Mouse (Mus musculus): Measurements from ENCODE around the gene Gm14443.
"Not testable (repeated sequence)": the region's sequence is repeated elsewhere in the genome, so short reads cannot be mapped to it uniquely, and the experiment has no call there.

DNA sequence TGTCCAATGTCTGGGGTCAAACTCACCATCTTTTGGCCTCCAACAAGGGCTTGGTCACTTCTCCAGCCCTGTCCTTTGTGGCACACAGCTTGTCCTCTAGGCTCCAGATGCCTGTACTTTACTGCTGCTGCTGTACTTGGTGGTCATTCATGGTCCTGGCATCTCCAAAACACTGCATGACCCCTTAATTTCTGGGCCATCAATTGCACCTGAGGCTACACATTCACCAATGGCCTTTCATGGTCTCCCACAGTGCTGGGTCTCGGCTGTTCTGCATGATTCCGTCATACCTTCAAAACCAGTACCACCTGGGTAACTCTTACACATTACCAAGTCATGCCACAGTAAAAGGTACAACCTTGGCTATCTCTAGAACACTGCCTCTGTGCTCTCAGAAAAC is 8.8 kb downstream of the Gm14443 start:
- not testable (repeated sequence) for TF ChIP-seq CTCF (conservative IDR thresholded peaks at IDR 0.05; ENCODE audit: insufficient read depth, insufficient read length, low read depth, low read length); POLR2A (IDR thresholded peaks at IDR 0.05; ENCODE audit: low read depth, low read length)
